Mouse (Mus musculus) frontal cortex, postnatal 25 days (tissue): ENCODE data around the gene Rab34.

Experiments
- DNase-seq, 2 experiments: peaks; one replicate each; pipeline ENCODE4 v3.0.0; 2022; ENCODE audit warnings: low spot score in 2 of 2

Gene Rab34

GRCm38 (mm10) chr11:78164924-78165760 lies 23.1 kb upstream of the Rab34 start, which contains the start of gene Traf4:
Gene Traf4, minus strand, starts transcription at chr11:78165589.
- DNase-seq = no peak

GRCm38 (mm10) chr11:78165761-78166109 lies 22.5 kb upstream of the Rab34 start:
- no peak for DNase-seq

- no peak for DNase-seq
Measured at GRCm38 (mm10) chr11:78166161-78166560, 22.1 kb upstream of the Rab34 start.

- no peak for DNase-seq
Measured at GRCm38 (mm10) chr11:78166640-78167039, 21.6 kb upstream of the Rab34 start.

- DNase-seq = no peak
Measured at GRCm38 (mm10) chr11:78167257-78167959, 20.8 kb upstream of the Rab34 start.

GRCm38 (mm10) chr11:78168541-78169468 lies 19.4 kb upstream of the Rab34 start:
- no peak for DNase-seq

GRCm38 (mm10) chr11:78170306-78170705 lies 17.9 kb upstream of the Rab34 start:
- no peak for DNase-seq

GRCm38 (mm10) chr11:78171328-78171727 lies 16.9 kb upstream of the Rab34 start:
- DNase-seq = no peak

- DNase-seq = no peak
Measured at GRCm38 (mm10) chr11:78172034-78172747, 16.0 kb upstream of the Rab34 start.

- DNase-seq = no peak
Measured at GRCm38 (mm10) chr11:78172748-78173383, 15.4 kb upstream of the Rab34 start.

- no peak for DNase-seq
Measured at GRCm38 (mm10) chr11:78174506-78174905, 13.7 kb upstream of the Rab34 start.

GRCm38 (mm10) chr11:78175771-78176401 lies 12.3 kb upstream of the Rab34 start:
- no peak for DNase-seq

- peak in 1 of 2 experiments; percentile 68 for DNase-seq
Measured at GRCm38 (mm10) chr11:78176402-78176862, 11.8 kb upstream of the Rab34 start, which contains the start of the genes Nek8 and Tlcd1. Gene Nek8, minus strand, starts transcription at chr11:78176675. Gene Tlcd1, plus strand, starts transcription at chr11:78176711.

GRCm38 (mm10) chr11:78176905-78177331 lies 11.3 kb upstream of the Rab34 start:
- no peak for DNase-seq

GRCm38 (mm10) chr11:78177437-78177836 lies 10.8 kb upstream of the Rab34 start:
- no peak for DNase-seq

GRCm38 (mm10) chr11:78177903-78178858 lies 10.0 kb upstream of the Rab34 start:
- DNase-seq = peak; percentile 92 to 94

GRCm38 (mm10) chr11:78178859-78179437 lies 9.3 kb upstream of the Rab34 start:
- no peak for DNase-seq

- DNase-seq = no peak
Measured at GRCm38 (mm10) chr11:78179438-78179999, 8.7 kb upstream of the Rab34 start.
